Mouse (Mus musculus) erythroblast, embryonic 14.5 days (primary cell): ENCODE measurements around the gene Foxn3.

Experiments
- GATA1 ChIP-seq: IDR thresholded peaks from 2 replicates; pipeline ENCODE4 v1.6.1; 2012; ENCODE audit warnings: low read length, inconsistent platforms, mixed read lengths
- TAL1 ChIP-seq: IDR thresholded peaks from 3 replicates; pipeline ENCODE4 v1.6.1; 2012; ENCODE audit warnings: low read length, inconsistent platforms, mixed read lengths

- TF ChIP-seq GATA1, result no peak
- TF ChIP-seq TAL1, result no peak
These were observed 413.3 kb downstream of the Foxn3 start for GRCm38 (mm10) chr12:99150126-99150525.
